Mouse (Mus musculus): ENCODE data around the gene Pid1.

DNA sequence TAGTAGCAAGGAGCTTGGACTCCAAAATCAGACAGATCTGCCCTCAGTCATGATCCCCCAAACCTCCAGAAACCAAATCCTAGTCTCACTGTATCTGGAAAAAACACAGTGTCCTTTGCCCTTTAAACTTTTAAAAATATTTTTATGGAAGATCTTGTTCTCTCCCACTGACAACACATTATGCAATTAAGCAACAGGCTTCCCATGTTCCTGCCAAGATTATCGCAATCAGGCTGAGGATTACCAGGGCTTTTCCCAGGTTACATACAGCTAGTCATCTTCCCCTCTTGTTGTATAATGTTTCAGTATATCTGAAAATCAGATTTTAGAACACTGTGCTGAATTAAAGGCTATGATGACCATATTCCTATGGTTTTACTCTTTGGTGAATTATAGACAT lies 64.3 kb downstream of the Pid1 start:
- TF ChIP-seq POLR2A (IDR thresholded peaks at IDR 0.05; ENCODE audit: insufficient read depth, low read length) (no peak), CTCF (IDR thresholded peaks at IDR 0.05; ENCODE audit: low read depth, low read length) (no peak), EP300 (IDR thresholded peaks at IDR 0.05; ENCODE audit: insufficient read depth, low read depth, low read length) (no peak)
